In genomic region chr19:41152462-41152861, GRCm38 (mm10) we compare ENCODE assay signal across 13 mouse cellular contexts. TPM values are rescaled to one million over a fixed set of nuclear protein-coding genes. Genes with fewer than 3 reads are reported as not detected.
DNase-seq lines count a peak whose midpoint lies in the region; TF ChIP-seq lines count a peak whose summit lies in the region.
"Had no signal": no experiment of that assay in that cellular context is flagged by ENCODE, and none has a peak within 500 bp of the region (broad histone marks: within the 10 kb centered on the region; RNA-seq: fewer than 3 reads in every experiment).

No protein-coding gene starts in this region.

- no peak overlapping the region for H3K9ac ChIP-seq in CH12.LX (ENCODE audit: insufficient read depth, low read depth)
- H3K9ac ChIP-seq: limb, embryonic 15.5 days; midbrain, embryonic 13.5 days; neural tube, embryonic 13.5 days had no signal

- TF ChIP-seq RAD21 in CH12.LX (IDR thresholded peaks at IDR 0.05; ENCODE audit: low read depth, low read length) = no peak

- no peak overlapping the region for H3K4me3 ChIP-seq in heart, embryonic 10.5 days
- H3K4me3 ChIP-seq in CH12.LX (replicated peaks in 1 of 3; ENCODE audit: low read depth in 2 of 3, low read length in 2 of 3, poor library complexity in 1 of 3) = no peak overlapping the region
- H3K4me3 ChIP-seq: limb, embryonic 15.5 days; midbrain, embryonic 13.5 days; neural tube, embryonic 13.5 days had no signal

- H3K27me3 ChIP-seq in heart, embryonic 10.5 days (ENCODE audit: insufficient read depth, poor library complexity, severe bottlenecking) = no peaks in the 10 kb centered on the region
- peaks cover 32% of the 10 kb centered on the region for H3K27me3 ChIP-seq in CH12.LX (replicated peaks)
- H3K27me3 ChIP-seq: limb, embryonic 15.5 days; neural tube, embryonic 13.5 days had no signal

- H3K27ac ChIP-seq in heart, embryonic 10.5 days = no peak overlapping the region
- no peak overlapping the region for H3K27ac ChIP-seq in CH12.LX (ENCODE audit: insufficient read depth, low read depth)
- H3K27ac ChIP-seq: midbrain, embryonic 13.5 days; neural tube, embryonic 13.5 days had no signal

- TF ChIP-seq POLR2A in CH12.LX (IDR thresholded peaks at IDR 0.05; ENCODE audit: low read depth, low read length) = no peak

- no peak for TF ChIP-seq EP300 in CH12.LX (IDR thresholded peaks at IDR 0.05; ENCODE audit: low read length)

- 86% methylated on average over 4 of the region's 4 CpGs for WGBS in heart, embryonic 10.5 days

- no peaks in the 10 kb centered on the region for H3K4me1 ChIP-seq in heart, embryonic 10.5 days
- H3K4me1 ChIP-seq in CH12.LX (ENCODE audit: control insufficient read depth in 1 of 2, insufficient read depth in 2 of 2) = no peaks in the 10 kb centered on the region
- H3K4me1 ChIP-seq: midbrain, embryonic 13.5 days; neural tube, embryonic 13.5 days had no signal

- DNase-seq in heart, adult 11 months = peak; percentile 97
- no peak for DNase-seq in heart, embryonic 10.5 days (ENCODE audit: low spot score)
- no peak for DNase-seq in CH12.LX (ENCODE audit: extremely low read depth)
- DNase-seq in fibroblast of lung, adult 2 months (ENCODE audit: low read depth) = peak; percentile 18
- peak; percentile 17 for DNase-seq in heart, postnatal 4 days
- DNase-seq in layer of hippocampus, postnatal 25 days (ENCODE audit: extremely low spot score in 1 of 2, low spot score in 1 of 2) = no peak
- DNase-seq in right cerebral cortex, adult 2 months (ENCODE audit: low spot score in 2 of 2) = no peak
- DNase-seq in layer of hippocampus, adult 9-11 months = no peak
- DNase-seq: cerebellum, adult 9-10 months; kidney, postnatal 14 days had no signal

- dilution Hi-C loops in CH12.LX (cut with MboI; ENCODE audit: extremely low pct_ligation_motif_present, extremely low pct_unique_long_range_greater_than_20kb, low sequenced_read_pairs) = no loop called here

- no peaks in the 10 kb centered on the region for H3K9me3 ChIP-seq in heart, embryonic 10.5 days
- H3K9me3 ChIP-seq in CH12.LX (replicated peaks; ENCODE audit: low read length) = no peaks in the 10 kb centered on the region
- H3K9me3 ChIP-seq: limb, embryonic 15.5 days had no signal

- no peak for TF ChIP-seq CTCF in CH12.LX (conservative IDR thresholded peaks at IDR 0.05 in 1 of 2, IDR thresholded peaks at IDR 0.05 in 1 of 2; ENCODE audit: low read depth in 2 of 2, low read length in 2 of 2)

- no peaks in the 10 kb centered on the region for H3K79me2 ChIP-seq in CH12.LX (replicated peaks; ENCODE audit: control insufficient read depth, extremely low read depth, insufficient read depth, poor library complexity, severe bottlenecking)

- no peaks in the 10 kb centered on the region for H3K36me3 ChIP-seq in heart, embryonic 10.5 days
- H3K36me3 ChIP-seq in CH12.LX (replicated peaks in 1 of 2; ENCODE audit: control insufficient read depth in 1 of 2, insufficient read depth in 1 of 2, low read length in 1 of 2) = no peaks in the 10 kb centered on the region
- H3K36me3 ChIP-seq: limb, embryonic 15.5 days; midbrain, embryonic 13.5 days had no signal

- no peak overlapping the region for H3K4me2 ChIP-seq in CH12.LX (ENCODE audit: insufficient read depth, low read depth, poor library complexity, severe bottlenecking)
- H3K4me2 ChIP-seq: limb, embryonic 15.5 days; midbrain, embryonic 13.5 days; neural tube, embryonic 13.5 days had no signal

- in situ Hi-C loops in CH12.LX (cut with MboI; ENCODE audit: low pct_ligation_motif_present, low pct_unique_long_range_greater_than_20kb, low sequenced_read_pairs) = no loop called here

TF ChIP-seq in CH12.LX, 34 proteins besides CTCF, POLR2A, EP300 and RAD21:
- no peak for TF ChIP-seq HCFC1 (IDR thresholded peaks at IDR 0.05; ENCODE audit: low read depth, low read length)
- TF ChIP-seq USF1 (IDR thresholded peaks at IDR 0.05; ENCODE audit: low read depth, low read length) = peak; percentile 10; the same call in 1 of the 2 replicates

RNA-seq across cellular contexts. Expression of gene Tll2, which starts 54.2 kb away (rescaled TPM):
- 0.05 TPM in 1 of 2 replicates, not detected in the other for polyA plus RNA-seq in heart, embryonic 10.5 days (2016; fragmentation: Nextera tagmentation; extraction: Ambion mirVana)
- total RNA-seq in CH12.LX (2012; rRNA removed) (not detected in 2 replicates), CH12.LX (2014; rRNA removed) (not detected in 2 replicates)
- not detected in 2 replicates for polyA plus RNA-seq in CH12.LX (2012; ENCODE audit: insufficient read length, low read depth)
- 1 to 10 TPM; 2.3 to 2.4 TPM for total RNA-seq in heart, postnatal 4 days (2021)
- 1 to 10 TPM in 1 of 2 experiments, under 1 TPM in 1; 0.89 to 1.1 TPM for total RNA-seq in layer of hippocampus, postnatal 25 days (2021)

Comparison
In these comparisons a context has a peak if more than half of its experiments do, and no peak if none do; other contexts are left out.
1. DNase-seq: peak in heart, adult 11 months (single experiment), fibroblast of lung, adult 2 months (single experiment) and heart, postnatal 4 days (single experiment); none in heart, embryonic 10.5 days (single experiment), CH12.LX (single experiment), layer of hippocampus, postnatal 25 days (0 of 2), right cerebral cortex, adult 2 months (0 of 2) and layer of hippocampus, adult 9-11 months (single experiment).